Mouse (Mus musculus): ENCODE data around the gene 1110032A03Rik.

GRCm38 (mm10) chr9:50798368-50798767, 23.0 kb upstream of the 1110032A03Rik start:
- TF ChIP-seq CTCF (IDR thresholded peaks at IDR 0.05; ENCODE audit: low read depth, low read length) (no peak), EP300 (IDR thresholded peaks at IDR 0.05; ENCODE audit: insufficient read depth, low read depth, low read length) (no peak), POLR2A (IDR thresholded peaks at IDR 0.05; ENCODE audit: insufficient read depth, low read length) (no peak)
